Mouse (Mus musculus) ES-Bruce4 (cell line): ENCODE results near the gene Ptprm.

Experiments
- CTCF ChIP-seq: IDR thresholded peaks from one replicate; pipeline ENCODE4 v1.8.1; 2011; ENCODE audit warnings: low read depth, low read length
- POLR2A ChIP-seq: IDR thresholded peaks from one replicate; pipeline ENCODE4 v1.8.1; 2011; ENCODE audit warnings: low read length; ENCODE audit not compliant: insufficient read depth

GRCm38 (mm10) chr17:66761326-66762296 lies 592.6 kb downstream of the Ptprm start:
- no peak for TF ChIP-seq CTCF
- no peak for TF ChIP-seq POLR2A
